Mouse (Mus musculus): ENCODE results near the gene Kcnip3. TPM values are rescaled to one million over a fixed set of nuclear protein-coding genes. Genes with fewer than 3 reads are reported as not detected.

Gene Kcnip3
- polyA plus RNA-seq, 1 experiment from 2014 or later: 2.6 TPM

- no peak overlapping the region for H3K4me3 ChIP-seq (ENCODE audit: low read depth, low read length)
- H3K4me2 ChIP-seq (ENCODE audit: low read depth, severe bottlenecking): no peak overlapping the region
These were observed 72.2 kb downstream of the Kcnip3 start for GRCm38 (mm10) chr2:127449691-127450090.

DNA sequence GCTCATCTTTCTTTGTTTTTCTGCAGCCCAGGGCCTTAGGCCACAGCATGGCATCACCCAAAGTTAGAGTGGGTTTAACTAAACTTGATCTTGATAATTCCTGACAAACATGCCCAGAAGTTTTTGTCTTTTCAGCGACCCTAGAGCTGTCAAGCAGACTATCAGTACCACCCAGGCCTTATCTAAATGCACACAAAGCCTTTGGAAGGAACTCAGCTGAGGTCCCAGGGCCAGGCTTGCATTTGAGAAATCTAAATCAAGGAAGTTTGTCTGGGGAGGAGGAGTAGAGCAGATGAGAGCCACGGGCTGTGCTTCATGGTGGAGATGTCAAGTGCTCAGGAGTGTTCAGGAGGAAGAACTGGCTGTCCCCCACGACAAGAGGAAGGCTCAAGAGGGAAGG is 75.0 kb downstream of the Kcnip3 start:
- no peak overlapping the region for H3K4me2 ChIP-seq (ENCODE audit: low read depth, severe bottlenecking)
- no peaks in the 10 kb centered on the region; the same call in 1 of the 2 replicates for H3K4me1 ChIP-seq (ENCODE audit: control insufficient read depth, insufficient read depth, low read length)
- H3K27ac ChIP-seq (replicated peaks; ENCODE audit: low read depth, low read length): no peak overlapping the region
- H3K4me3 ChIP-seq (ENCODE audit: low read depth, low read length): no peak overlapping the region
- H3K9ac ChIP-seq (ENCODE audit: low read length): no peak overlapping the region
- no peaks in the 10 kb centered on the region for H3K36me3 ChIP-seq (ENCODE audit: control insufficient read depth, insufficient read depth, low read length)
- DNase-seq (ENCODE audit: low spot score) (no peak), ATAC-seq (ENCODE audit: insufficient number of reproducible peaks, low FRiP score, low TSS enrichment, low read depth) (no peak)
- WGBS: 55% methylated on average over 3 of the region's 3 CpGs
- H3K27me3 ChIP-seq (ENCODE audit: control insufficient read depth, insufficient read depth, low read length): no peaks in the 10 kb centered on the region
- H3K9me3 ChIP-seq (ENCODE audit: control insufficient read depth, low read length): no peaks in the 10 kb centered on the region

More at GRCm38 (mm10) chr2:127449691-127450090, 72.2 kb downstream of the Kcnip3 start:
- Histone ChIP-seq H3K36me3 (ENCODE audit: control insufficient read depth, insufficient read depth, low read length) (no peaks in the 10 kb centered on the region), H3K27ac (replicated peaks; ENCODE audit: low read depth, low read length) (no peak overlapping the region), H3K4me1 (ENCODE audit: control insufficient read depth, insufficient read depth, low read length) (no peaks in the 10 kb centered on the region), H3K9ac (ENCODE audit: low read length) (no peak overlapping the region), H3K27me3 (ENCODE audit: control insufficient read depth, insufficient read depth, low read length) (no peaks in the 10 kb centered on the region), H3K9me3 (ENCODE audit: control insufficient read depth, low read length) (no peaks in the 10 kb centered on the region)
- ATAC-seq (ENCODE audit: insufficient number of reproducible peaks, low FRiP score, low TSS enrichment, low read depth) (no peak), DNase-seq (ENCODE audit: low spot score) (no peak)
- WGBS: 42% methylated on average over 7 of the region's 7 CpGs

DNA sequence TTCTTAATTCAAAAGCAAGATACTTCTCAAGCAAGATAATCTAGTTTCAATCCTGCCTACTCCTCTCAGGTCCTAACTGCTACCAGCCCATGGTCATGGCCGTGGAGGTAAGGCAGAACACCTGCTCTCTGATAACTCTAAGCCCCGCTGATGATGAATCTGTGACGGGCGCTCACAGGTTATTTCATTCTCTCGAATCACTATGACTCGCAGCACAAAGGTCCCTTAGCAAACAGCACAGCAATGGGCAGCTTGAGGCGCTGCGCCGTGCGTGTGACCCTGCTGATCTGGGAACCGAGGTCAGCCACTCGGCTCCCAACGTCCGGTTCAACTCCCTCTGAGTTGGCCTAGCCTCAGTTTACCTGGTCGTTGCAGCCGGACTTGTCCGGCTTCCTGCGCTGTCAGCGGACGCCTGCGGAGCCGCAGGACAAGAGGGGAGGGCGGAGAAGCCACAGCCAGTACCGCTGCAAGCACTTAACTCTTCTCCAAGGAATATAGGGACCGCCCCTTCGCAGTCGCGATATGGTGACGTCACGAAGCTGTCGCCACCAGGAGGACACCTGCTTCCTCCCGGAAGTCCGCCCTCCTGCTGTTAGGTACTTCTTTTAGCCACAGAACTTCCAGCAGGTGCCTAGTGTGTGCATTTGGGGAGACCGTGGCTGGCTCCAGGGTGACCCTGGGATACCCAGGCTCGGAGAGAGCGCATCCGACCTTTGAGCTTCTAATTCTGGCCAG is 77.7 kb downstream of the Kcnip3 start, which contains the start of gene Fahd2a:
TSS of gene Fahd2a (minus strand) at position 511 of the 735 bp plus-strand sequence.
- no peaks in the 10 kb centered on the region; the same call in 1 of the 2 replicates for H3K4me1 ChIP-seq (ENCODE audit: control insufficient read depth, insufficient read depth, low read length)
- peak within 1 kb of the TSS; percentile 49 for H3K4me2 ChIP-seq (ENCODE audit: low read depth, severe bottlenecking)
- H3K9ac ChIP-seq (ENCODE audit: low read length): peak within 1 kb of the TSS; percentile 74
- no peaks in the 10 kb centered on the region for H3K9me3 ChIP-seq (ENCODE audit: control insufficient read depth, low read length)
- H3K27me3 ChIP-seq (ENCODE audit: control insufficient read depth, insufficient read depth, low read length): no peaks in the 10 kb centered on the region
- no peaks in the 10 kb centered on the region for H3K36me3 ChIP-seq (ENCODE audit: control insufficient read depth, insufficient read depth, low read length)
- ATAC-seq (ENCODE audit: insufficient number of reproducible peaks, low FRiP score, low TSS enrichment, low read depth) (peak; percentile 81), DNase-seq (ENCODE audit: low spot score) (peak; percentile 94)
- WGBS: 4% methylated on average over 37 of the region's 37 CpGs
- peak within 1 kb of the TSS; percentile 61 for H3K4me3 ChIP-seq (ENCODE audit: low read depth, low read length)
- H3K27ac ChIP-seq (replicated peaks; ENCODE audit: low read depth, low read length): no peak within 1 kb of the TSS

GRCm38 (mm10) chr2:127437697-127438096 is 84.2 kb downstream of the Kcnip3 start:
- Histone ChIP-seq H3K36me3 (ENCODE audit: control insufficient read depth, insufficient read depth, low read length) (peaks cover 7% of the 10 kb centered on the region; the same call in 1 of the 2 replicates), H3K27me3 (ENCODE audit: control insufficient read depth, insufficient read depth, low read length) (no peaks in the 10 kb centered on the region), H3K27ac (replicated peaks; ENCODE audit: low read depth, low read length) (no peak overlapping the region), H3K4me2 (ENCODE audit: low read depth, severe bottlenecking) (no peak overlapping the region), H3K4me3 (ENCODE audit: low read depth, low read length) (no peak overlapping the region), H3K9me3 (ENCODE audit: control insufficient read depth, low read length) (no peaks in the 10 kb centered on the region), H3K4me1 (ENCODE audit: control insufficient read depth, insufficient read depth, low read length) (no peaks in the 10 kb centered on the region), H3K9ac (ENCODE audit: low read length) (no peak overlapping the region)
- ATAC-seq (ENCODE audit: insufficient number of reproducible peaks, low FRiP score, low TSS enrichment, low read depth) (no peak), DNase-seq (ENCODE audit: low spot score) (no peak)
- WGBS: 93% methylated on average over 5 of the region's 5 CpGs

DNA sequence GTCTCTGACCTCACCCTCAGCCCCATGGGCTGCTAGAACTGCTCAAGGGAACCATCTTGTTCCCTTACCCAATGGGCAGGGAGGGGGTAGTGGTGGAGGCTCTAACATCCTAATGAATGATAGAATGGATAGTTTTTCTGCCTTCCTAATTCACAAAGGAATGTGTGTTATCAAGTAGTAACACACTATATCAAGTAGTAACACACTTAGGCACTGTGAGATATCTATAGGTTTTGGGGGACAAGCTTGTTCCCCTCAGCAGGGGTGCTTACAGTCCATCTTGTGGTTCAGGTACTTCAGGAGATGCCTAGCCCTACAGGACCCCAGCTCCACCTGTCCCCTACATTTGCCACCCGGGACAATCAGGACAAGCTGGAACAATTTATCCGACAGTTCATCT is 86.3 kb downstream of the Kcnip3 start:
- Histone ChIP-seq H3K27ac (replicated peaks; ENCODE audit: low read depth, low read length) (no peak overlapping the region), H3K36me3 (ENCODE audit: control insufficient read depth, insufficient read depth, low read length) (peaks cover 7% of the 10 kb centered on the region; the same call in 1 of the 2 replicates), H3K9me3 (ENCODE audit: control insufficient read depth, low read length) (no peaks in the 10 kb centered on the region), H3K4me3 (ENCODE audit: low read depth, low read length) (no peak overlapping the region), H3K4me1 (ENCODE audit: control insufficient read depth, insufficient read depth, low read length) (no peaks in the 10 kb centered on the region), H3K4me2 (ENCODE audit: low read depth, severe bottlenecking) (no peak overlapping the region), H3K27me3 (ENCODE audit: control insufficient read depth, insufficient read depth, low read length) (no peaks in the 10 kb centered on the region), H3K9ac (ENCODE audit: low read length) (no peak overlapping the region)
- ATAC-seq (ENCODE audit: insufficient number of reproducible peaks, low FRiP score, low TSS enrichment, low read depth) (no peak), DNase-seq (ENCODE audit: low spot score) (no peak)
- 97% methylated on average over 2 of the region's 2 CpGs for WGBS

- H3K4me2 ChIP-seq (ENCODE audit: low read depth, severe bottlenecking): no peak overlapping the region
- no peaks in the 10 kb centered on the region for H3K27me3 ChIP-seq (ENCODE audit: control insufficient read depth, insufficient read depth, low read length)
- ATAC-seq (ENCODE audit: insufficient number of reproducible peaks, low FRiP score, low TSS enrichment, low read depth) (no peak), DNase-seq (ENCODE audit: low spot score) (peak; percentile 67)
- no peak overlapping the region for H3K4me3 ChIP-seq (ENCODE audit: low read depth, low read length)
- H3K9me3 ChIP-seq (ENCODE audit: control insufficient read depth, low read length): no peaks in the 10 kb centered on the region
- H3K4me1 ChIP-seq (ENCODE audit: control insufficient read depth, insufficient read depth, low read length): no peaks in the 10 kb centered on the region
- WGBS: 39% methylated on average over 2 of the region's 2 CpGs
- no peak overlapping the region for H3K9ac ChIP-seq (ENCODE audit: low read length)
- H3K27ac ChIP-seq (replicated peaks; ENCODE audit: low read depth, low read length): no peak overlapping the region
- peaks cover 7% of the 10 kb centered on the region; the same call in 1 of the 2 replicates for H3K36me3 ChIP-seq (ENCODE audit: control insufficient read depth, insufficient read depth, low read length)
These were observed 86.8 kb downstream of the Kcnip3 start for GRCm38 (mm10) chr2:127435135-127435534.

DNA sequence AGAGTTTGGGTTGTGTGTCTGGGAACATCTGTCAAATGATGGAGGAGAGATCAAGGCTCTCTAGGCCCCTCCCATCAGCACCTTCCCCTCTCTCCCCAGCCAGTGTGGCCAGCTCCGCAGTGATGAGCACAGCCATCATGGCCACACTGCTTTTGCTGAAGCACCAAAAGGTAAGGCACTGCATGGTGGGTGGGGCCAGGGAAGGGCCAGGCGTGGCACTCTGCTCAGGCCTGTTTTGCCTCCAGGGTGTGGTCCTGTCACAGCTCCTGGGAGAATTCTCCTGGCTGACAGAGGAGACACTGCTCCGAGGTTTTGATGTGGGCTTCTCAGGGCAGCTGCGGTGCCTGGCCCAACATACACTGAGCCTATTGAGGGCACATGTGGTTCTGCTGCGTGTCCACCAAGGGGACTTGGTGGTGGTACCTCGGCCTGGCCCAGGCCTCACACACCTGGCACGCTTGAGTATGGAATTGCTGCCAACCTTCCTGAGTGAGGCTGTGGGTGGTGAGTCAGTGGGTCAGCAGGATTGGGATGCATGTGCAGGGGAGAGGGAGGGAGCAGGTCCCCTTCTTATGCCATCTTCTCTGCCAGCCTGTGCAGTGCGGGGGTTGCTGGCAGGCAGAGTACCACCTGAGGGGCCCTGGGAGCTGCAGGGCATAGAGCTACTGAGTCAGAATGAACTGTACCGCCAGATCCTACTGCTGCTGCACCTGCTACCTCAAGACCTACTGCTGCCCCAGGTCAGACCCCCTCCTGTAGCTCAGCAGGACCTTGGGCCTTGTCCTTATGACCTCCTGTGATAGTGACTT is 88.2 kb downstream of the Kcnip3 start:
- H3K9me3 ChIP-seq (ENCODE audit: control insufficient read depth, low read length): no peaks in the 10 kb centered on the region
- no peak overlapping the region for H3K27ac ChIP-seq (replicated peaks; ENCODE audit: low read depth, low read length)
- no peak overlapping the region for H3K9ac ChIP-seq (ENCODE audit: low read length)
- DNase-seq (ENCODE audit: low spot score): no peak
- no peaks in the 10 kb centered on the region for H3K27me3 ChIP-seq (ENCODE audit: control insufficient read depth, insufficient read depth, low read length)
- no peak for ATAC-seq (ENCODE audit: insufficient number of reproducible peaks, low FRiP score, low TSS enrichment, low read depth)
- no peak overlapping the region for H3K4me3 ChIP-seq (ENCODE audit: low read depth, low read length)
- H3K36me3 ChIP-seq (ENCODE audit: control insufficient read depth, insufficient read depth, low read length): peaks cover 7% of the 10 kb centered on the region; the same call in 1 of the 2 replicates
- no peak overlapping the region for H3K4me2 ChIP-seq (ENCODE audit: low read depth, severe bottlenecking)
- H3K4me1 ChIP-seq (ENCODE audit: control insufficient read depth, insufficient read depth, low read length): no peaks in the 10 kb centered on the region
- 72% methylated on average over 9 of the region's 9 CpGs for WGBS

DNA sequence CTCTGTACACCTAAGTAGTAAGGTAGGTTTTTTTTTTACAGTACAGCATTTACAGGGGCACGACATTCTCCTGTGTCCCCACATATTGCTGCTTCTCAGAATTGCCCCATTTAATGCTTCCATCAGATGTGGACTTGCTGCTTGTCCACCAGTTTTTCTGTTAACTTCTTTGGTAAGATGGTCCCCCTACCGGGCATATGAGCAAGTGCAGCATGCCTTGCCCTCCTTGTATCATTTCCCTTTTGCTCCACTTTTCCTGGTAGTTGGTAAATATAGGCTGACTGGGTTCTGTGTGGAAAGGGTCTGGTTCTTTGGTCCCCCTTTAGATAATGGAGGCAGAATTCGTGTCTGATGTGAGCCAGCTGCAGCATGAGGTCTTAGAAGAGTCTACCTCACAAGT is 91.7 kb downstream of the Kcnip3 start:
- WGBS: 30% methylated on average over 3 of the region's 3 CpGs
- Histone ChIP-seq H3K4me3 (ENCODE audit: low read depth, low read length) (no peak overlapping the region), H3K27ac (replicated peaks; ENCODE audit: low read depth, low read length) (no peak overlapping the region), H3K4me2 (ENCODE audit: low read depth, severe bottlenecking) (no peak overlapping the region), H3K27me3 (ENCODE audit: control insufficient read depth, insufficient read depth, low read length) (no peaks in the 10 kb centered on the region), H3K36me3 (ENCODE audit: control insufficient read depth, insufficient read depth, low read length) (no peaks in the 10 kb centered on the region), H3K9ac (ENCODE audit: low read length) (no peak overlapping the region), H3K9me3 (ENCODE audit: control insufficient read depth, low read length) (no peaks in the 10 kb centered on the region), H3K4me1 (ENCODE audit: control insufficient read depth, insufficient read depth, low read length) (no peaks in the 10 kb centered on the region)
- ATAC-seq (ENCODE audit: insufficient number of reproducible peaks, low FRiP score, low TSS enrichment, low read depth): no peak
- DNase-seq (ENCODE audit: low spot score): peak; percentile 57

Measured in limb, embryonic 11.5 days (tissue).